Mouse (Mus musculus) monocyte, adult 5-6 weeks (primary cell): ENCODE measurements around the gene Krt16. TPM values are rescaled to one million over a fixed set of nuclear protein-coding genes. Genes with fewer than 3 reads are reported as not detected.
"Not testable (repeated sequence)": the region's sequence is repeated elsewhere in the genome, so short reads cannot be mapped to it uniquely, and the experiment has no call there.

Experiments used
- ATAC-seq: fragments of 153-309, 156-312 bp; replicated peaks from 2 replicates; pipeline ENCODE4 v1.8.0; 2017; ENCODE audit warnings: mild to moderate bottlenecking; ENCODE audit not compliant: low TSS enrichment, insufficient number of reproducible peaks, severe bottlenecking, poor library complexity, low FRiP score
- total RNA-seq: library from RNA; stranded (forward); fragments of 200-1000, 200-491, 200-594 nt; gene quantifications from 3 replicates; pipeline ENCODE4 v1.2.3, GENCODE M21; 2017

Krt16 gene
- total RNA-seq, 1 experiment from 2014 or later, result not detected

DNA sequence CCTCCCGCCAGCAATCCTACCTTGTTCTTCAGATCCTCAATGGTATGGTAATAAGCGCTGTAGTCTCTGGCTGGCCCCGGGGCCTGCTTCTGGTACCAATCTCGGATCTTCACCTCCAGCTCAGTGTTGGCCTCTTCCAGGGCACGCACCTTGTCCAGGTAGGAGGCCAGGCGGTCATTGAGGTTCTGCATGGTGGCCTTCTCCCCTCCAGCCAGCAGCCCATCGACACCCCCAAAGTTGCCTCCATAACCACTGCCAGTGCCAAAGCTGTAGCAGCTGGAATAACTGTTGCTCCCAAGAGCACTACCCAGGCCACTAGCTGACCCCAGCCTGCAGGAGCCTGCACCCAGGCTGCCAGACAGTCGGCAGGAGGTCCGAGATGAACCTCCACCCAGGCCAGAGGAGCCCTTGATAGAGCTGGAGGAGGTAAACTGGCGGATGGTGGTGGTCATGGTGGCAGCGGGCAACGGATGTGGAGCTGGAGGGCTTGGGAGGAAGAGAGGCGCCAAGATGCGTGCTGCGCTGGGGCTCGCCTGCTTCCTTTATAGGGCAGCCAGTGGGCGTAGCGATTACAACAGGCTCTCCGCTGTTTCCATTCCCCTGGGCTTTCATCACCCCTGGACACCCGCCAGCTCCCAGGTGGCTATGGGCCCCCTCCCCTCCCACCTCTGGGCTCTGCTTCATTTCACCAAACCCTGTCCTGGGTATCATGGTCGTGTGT, 12.0 kb upstream of the Krt16 start, which contains the start of gene Krt17:
Krt17 (minus strand) TSS at position 516 of the 721 bp plus-strand sequence.
- ATAC-seq, result no peak

DNA sequence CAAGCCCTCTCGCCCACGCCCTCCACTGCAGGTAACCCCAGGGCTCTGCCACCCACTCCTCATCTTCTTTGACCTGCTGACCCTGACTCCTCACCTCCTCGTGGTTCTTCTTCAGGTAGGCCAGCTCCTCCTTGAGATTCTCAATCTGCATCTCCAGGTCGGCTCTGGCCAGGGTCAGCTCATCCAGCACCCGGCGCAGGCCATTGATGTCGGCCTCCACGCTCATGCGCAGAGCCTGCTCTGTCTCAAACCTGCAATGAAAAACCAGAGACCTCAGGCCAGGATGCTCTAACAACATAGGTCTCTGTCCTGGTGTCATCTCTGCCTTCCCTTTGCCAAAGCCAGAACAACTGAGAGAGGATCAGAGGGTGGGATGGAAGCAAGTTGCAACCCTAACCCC, 10.4 kb upstream of the Krt16 start:
- ATAC-seq, result no peak

DNA sequence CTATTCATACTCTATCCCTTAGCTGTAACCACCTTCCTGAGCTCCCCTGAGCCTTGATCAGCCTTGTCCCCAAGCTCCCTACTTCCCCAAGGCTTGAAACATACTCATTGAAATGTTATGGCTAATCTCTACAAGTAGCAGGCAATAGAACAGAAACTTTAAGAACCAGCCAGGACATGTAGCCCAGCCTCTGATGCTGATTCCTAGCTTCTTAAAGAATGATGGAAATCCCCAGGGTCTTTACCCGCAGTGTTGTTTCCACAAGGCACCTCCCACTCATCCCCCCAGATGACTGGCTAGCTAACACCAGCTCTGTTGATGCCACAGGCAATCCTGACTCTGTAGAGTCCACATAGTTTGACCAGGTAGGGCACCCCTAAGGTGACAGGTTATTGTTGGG, 9.3 kb upstream of the Krt16 start:
- no peak for ATAC-seq

DNA sequence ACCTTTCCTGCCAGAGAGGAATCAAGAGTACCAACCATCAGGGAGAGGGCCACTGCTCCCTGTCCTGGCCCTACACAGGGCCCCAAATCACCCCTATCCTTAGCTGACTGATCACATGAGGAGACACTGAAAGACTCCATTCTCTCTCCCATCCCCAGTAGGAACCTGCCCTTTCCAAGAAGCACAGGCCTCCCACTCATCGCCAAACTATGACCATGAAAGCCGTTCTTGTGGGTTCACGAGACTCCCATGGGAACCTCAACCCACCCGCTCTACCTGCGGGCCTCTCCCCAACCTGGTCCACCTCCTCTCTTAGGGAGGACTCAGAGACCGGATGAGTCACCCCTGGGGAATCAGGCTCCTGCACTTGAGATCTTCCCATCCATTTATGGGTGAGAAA, 6.8 kb upstream of the Krt16 start:
- ATAC-seq, result no peak

DNA sequence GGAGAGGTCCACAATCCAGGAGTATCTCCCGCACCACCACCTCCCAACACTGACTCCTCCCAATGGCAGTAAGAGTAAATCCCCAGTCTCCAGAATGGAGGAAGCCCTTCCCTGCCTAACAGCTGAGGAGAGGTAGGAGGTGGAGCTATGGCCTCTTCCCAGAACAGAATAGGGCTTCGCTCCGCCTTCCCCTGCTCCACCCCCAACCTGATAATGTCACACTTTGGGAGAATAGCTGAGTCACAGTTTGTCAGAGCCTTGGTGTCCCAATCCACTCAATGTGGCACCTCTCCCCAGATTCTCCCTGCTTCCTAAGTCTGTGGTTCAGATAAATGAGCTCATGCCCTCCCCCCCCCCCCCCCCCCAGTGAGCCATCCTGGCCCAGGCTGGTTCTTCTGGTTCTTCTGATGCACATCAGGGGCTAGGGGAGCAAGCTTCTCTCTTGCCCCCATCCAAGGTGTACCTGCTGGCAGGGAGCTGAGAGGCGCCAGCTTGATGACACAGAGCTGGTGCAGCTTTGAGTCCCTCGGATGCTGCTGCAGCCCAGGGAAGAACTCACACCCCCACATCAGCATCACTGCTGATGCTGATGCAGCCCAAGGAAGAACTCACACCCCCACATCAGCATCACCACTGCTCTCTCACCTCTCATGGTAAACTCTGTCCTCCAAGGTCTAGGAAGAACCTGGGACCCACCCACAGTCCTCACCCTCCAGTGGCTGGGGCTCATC, 5.8 kb upstream of the Krt16 start:
- ATAC-seq, result no peak

DNA sequence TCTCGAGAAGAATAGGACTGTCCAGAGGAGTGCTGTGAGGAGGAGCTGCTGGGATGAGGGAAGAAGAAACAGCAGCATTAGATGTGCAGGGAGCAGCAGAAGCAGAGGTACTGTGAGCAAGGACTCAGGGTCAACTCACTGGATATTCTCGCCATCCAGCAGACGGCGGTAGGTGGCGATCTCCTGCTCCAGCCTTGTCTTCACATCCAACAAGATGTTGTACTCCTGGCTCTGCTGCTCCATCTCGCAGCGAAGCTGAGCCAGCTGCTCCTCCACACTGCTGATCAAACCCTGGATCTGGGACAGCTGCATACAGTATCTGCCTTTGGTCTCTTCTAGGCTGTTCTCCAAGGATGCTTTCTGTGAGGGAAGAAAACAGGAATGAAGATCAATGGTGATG, 2.2 kb downstream of the Krt16 start:
- ATAC-seq, result not testable (repeated sequence)

DNA sequence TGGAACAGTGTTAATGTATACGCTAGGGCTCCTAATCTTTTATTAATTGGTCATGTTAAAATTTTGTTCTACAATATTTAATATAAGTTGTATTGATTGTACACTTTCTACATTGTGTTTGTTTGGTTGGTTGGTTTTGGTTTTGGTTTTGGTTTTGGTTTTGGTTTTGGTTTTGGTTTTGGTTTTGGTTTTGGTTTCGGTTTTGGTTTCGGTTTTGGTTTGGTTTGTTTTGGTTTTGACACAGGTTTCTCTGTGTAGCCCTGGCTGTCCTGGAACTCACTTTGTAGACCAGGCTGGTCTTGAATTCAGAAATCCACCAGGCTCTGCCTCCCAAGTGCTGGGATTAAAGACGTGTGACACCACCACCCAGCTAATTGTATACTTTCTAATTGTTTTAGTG, 8.4 kb downstream of the Krt16 start:
- ATAC-seq, result not testable (repeated sequence)

DNA sequence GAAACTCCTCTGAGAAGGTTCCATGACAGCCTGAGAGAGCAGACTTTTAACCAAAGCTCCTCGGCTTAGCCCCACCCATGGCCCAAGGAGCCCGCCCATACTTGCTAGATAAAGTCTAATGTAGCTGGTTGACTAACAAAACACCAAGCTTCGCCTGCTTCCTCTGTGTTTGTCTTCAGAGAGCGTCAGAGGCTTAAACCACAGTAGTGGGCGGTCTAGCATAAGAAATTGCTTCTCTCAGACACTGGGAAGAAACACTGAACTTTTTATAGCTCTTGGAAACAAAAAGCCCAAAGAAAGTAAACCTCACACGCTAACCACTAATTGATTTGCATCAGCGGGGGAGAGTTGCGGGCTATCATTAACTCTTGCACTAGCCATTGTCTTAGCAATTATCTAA, 27.0 kb downstream of the Krt16 start:
- no peak for ATAC-seq

DNA sequence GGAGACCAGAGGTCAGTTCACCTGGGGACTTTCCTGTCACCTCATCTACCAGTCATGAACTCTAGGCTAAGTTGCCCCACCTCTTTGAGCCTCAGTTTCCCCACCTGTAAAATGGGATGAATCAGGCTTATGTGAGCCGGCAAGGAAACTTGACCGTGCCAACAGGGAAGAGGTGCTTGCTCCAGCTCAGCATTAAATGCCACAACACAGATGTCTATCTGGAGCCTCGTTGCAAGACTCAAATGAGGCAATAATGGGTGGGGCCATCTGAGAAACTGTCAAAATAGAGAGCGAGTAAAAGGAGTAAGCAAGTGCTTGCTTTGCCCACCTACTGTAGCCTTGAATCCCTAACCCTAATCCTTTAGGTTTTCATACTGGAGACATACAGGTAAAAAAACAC, 29.4 kb downstream of the Krt16 start:
- ATAC-seq, result no peak

DNA sequence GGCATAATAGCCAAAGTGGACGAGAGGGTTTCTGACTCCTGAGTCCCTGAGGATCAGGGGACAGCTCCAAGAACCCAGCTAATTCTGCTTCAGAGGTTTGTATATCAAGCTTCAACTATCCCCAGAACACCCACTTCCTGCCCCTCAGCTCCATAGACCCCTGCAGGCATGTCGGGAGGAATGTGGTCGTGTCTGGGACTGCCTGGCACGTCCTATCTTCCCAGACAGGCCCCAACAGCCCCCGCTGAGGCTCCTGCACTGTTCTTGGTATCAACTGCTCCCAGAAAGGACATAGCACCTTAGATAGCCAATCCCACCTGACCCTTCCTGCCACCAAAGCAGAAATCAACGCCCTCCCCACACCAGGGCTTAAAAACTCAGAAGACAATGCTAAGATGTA, 40.2 kb downstream of the Krt16 start:
- no peak for ATAC-seq

DNA sequence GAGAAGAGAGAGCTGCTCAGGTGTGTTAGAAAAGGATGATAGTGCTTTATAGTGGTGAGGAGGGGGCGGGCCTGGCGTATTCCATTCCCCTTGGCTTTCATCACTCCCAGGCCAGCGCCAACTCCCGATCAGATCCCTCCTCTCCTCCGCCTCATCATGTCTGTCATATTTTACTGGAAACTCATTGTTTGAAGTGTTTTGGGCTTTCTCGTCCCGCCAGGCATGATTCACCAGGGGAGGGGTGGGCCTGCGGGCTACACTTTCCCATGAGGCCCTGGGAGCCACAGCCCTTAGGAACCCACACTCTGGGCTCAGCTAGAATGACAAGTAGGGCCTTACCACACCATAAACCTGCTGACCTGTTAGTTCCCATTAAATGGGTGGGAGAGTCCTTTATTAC, 41.2 kb downstream of the Krt16 start, which contains the start of gene Krt14:
Krt14 (minus strand) TSS at position 51 of the 400 bp plus-strand sequence.
- ATAC-seq, result no peak

DNA sequence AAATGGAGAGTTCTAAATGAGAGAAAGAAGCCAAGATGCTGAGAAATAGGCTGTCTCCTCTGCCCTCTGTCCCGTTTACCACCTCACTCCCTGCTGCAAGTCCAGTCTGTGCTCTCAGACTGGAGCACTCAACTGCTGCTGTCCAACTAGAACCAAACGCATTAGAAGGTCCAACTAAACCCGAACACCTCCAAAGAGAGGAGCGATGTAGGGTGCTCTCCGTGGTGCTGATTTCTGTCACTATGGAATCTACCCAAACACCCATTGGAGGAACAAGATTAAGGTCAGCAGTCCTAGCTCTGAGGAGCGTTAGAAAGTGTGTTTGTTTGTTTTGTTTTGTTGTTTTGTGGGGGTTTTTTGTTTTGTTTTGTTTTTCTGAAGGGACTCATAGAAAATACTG, 45.3 kb downstream of the Krt16 start:
- no peak for ATAC-seq

DNA sequence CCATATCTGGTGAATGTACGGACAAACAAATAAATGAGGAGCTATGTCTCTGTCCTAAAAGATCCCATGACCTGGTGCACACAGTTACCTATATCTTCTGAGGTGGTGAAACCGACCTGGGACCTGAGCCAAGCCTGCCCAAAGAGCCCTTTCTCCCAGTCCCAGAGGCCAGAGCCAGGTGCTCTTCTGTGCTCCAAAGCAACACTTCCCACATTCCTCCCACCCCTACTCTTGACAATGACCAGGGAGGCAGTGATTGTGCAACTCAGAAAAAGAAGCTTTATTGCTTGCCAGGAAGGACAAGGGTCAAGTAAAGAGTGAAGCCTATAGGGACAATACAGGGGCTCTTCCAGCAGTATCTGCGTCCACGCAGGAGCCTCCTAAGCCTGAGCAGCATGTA, 45.8 kb downstream of the Krt16 start:
- no peak for ATAC-seq

DNA sequence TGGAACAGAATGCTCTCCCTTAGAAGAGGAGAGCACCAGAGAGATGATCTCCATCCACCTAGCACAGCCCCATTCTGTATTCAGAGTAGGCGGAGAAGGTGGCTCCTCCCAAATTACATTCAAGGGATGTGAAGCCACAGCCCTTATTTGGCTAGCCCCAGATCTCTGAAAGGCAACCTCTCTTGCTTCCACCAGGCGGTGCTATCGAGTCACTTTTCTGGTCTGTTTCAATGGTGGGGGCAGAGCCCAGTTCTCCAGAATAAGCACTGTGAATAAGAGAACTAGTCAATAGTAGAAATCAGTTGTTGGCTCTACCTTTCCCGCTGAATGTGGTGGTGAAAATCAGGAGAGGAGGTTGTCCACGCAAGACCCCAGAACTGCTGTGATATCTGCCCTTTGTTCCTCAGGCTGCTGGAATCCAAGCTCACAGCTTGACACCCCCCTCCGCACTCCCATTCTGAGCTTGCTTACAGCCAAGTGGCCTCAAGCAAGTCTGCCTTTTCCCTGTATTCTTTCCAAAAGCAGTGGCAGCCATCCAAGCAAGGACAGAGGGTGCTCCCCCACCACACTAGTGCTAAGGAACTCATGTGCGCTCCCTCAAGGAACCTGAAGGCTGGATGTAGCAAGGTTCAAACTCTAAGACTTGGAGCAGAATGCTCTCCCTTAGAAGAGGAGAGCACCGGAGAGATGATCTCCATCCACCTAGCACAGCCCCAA, 48.4 kb downstream of the Krt16 start:
- no peak for ATAC-seq

DNA sequence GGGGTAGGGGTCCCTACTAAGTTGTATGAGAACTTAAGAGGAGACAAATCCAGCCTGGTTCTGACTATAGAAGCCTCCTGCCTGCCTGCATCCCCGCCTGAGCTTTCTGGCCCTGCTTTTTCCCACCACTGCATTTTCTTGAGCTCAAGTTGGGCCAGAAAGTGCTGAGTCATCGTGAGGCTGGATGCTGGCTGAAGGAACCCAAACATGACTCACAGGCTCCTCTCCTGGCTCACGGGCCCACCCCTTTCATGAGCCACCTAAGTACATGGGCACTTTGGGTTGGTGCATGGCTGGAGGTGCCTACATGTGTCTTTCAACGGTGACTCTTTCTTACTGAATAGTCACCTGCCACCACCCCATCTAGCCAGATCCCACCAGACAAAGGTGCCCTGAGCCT, 50.0 kb downstream of the Krt16 start:
- no peak for ATAC-seq

Other genes with a start within 250 kb of the Krt16 start
- gene Krt33a, start 232.7 kb downstream of the Krt16 start, total RNA-seq, result not detected in 3 replicates
- not detected in 3 replicates for gene Krt33b, start 219.0 kb downstream of the Krt16 start, total RNA-seq
- gene Krt34, start 207.3 kb downstream of the Krt16 start, total RNA-seq, result not detected in 3 replicates
- not detected in 3 replicates for gene Krt31, start 198.4 kb downstream of the Krt16 start, total RNA-seq
- gene Krt32, start 160.7 kb downstream of the Krt16 start, total RNA-seq, result not detected in 3 replicates
- not detected in 3 replicates for gene Krt35, start 152.7 kb downstream of the Krt16 start, total RNA-seq
- not detected in 3 replicates for gene Krt36, start 143.3 kb downstream of the Krt16 start, total RNA-seq
- gene Krt13, start 127.3 kb downstream of the Krt16 start, total RNA-seq, result not detected in 3 replicates
- not detected in 3 replicates for gene Krt15, start 113.0 kb downstream of the Krt16 start, total RNA-seq
- gene Krt19, start 100.2 kb downstream of the Krt16 start, total RNA-seq, result not detected in 3 replicates
- gene Krt9, start 55.7 kb downstream of the Krt16 start, total RNA-seq, result not detected in 3 replicates
- not detected in 3 replicates for gene Krt14, start 41.4 kb downstream of the Krt16 start, total RNA-seq
- not detected in 3 replicates for gene Krt17, start 12.1 kb upstream of the Krt16 start, total RNA-seq
- gene Krt42, start 21.0 kb upstream of the Krt16 start, total RNA-seq, result not detected in 3 replicates
- gene Eif1, start 71.0 kb upstream of the Krt16 start, total RNA-seq, result 374 to 712 TPM (median 492 TPM) in 3 replicates
- not detected in 3 replicates for gene Gast, start 85.5 kb upstream of the Krt16 start, total RNA-seq
- gene Hap1, start 107.2 kb upstream of the Krt16 start, total RNA-seq, result 1.3 to 2.7 TPM in 2 of 3 replicates, not detected in the other
- 14.7 to 28.8 TPM (median 21.2 TPM) in 3 replicates for gene Jup, start 148.9 kb upstream of the Krt16 start, total RNA-seq
- gene P3h4, start 165.9 kb upstream of the Krt16 start, total RNA-seq, result 0.64 to 5.3 TPM (median 3.1 TPM) in 3 replicates
- 0.57 to 4.4 TPM (median 2.1 TPM) in 3 replicates for gene Fkbp10, start 166.8 kb upstream of the Krt16 start, total RNA-seq
- 8.0 to 38.5 TPM (median 14.4 TPM) in 3 replicates for gene Nt5c3b, start 192.9 kb upstream of the Krt16 start, total RNA-seq
- gene Klhl10, start 193.0 kb upstream of the Krt16 start, total RNA-seq, result 0.97 TPM in 1 of 3 replicates, not detected in the others
- 16.4 to 28.5 TPM (median 24.2 TPM) in 3 replicates for gene Klhl11, start 223.8 kb upstream of the Krt16 start, total RNA-seq